Mouse (Mus musculus) brain, embryonic 14.5 days (tissue): ENCODE data around the gene Apba2.

Experiments
- CTCF ChIP-seq: fragments of 200-500 bp; IDR thresholded peaks from 2 replicates; pipeline ENCODE4 v1.5.1; 2012; ENCODE audit warnings: inconsistent platforms, mild to moderate bottlenecking, moderate library complexity, borderline replicate concordance; ENCODE audit not compliant: insufficient read depth, insufficient read length; ENCODE audit errors: extremely low read depth
- POLR2A ChIP-seq: fragments of 200-500 bp; IDR thresholded peaks from 2 replicates; pipeline ENCODE4 v1.6.1; 2012; ENCODE audit warnings: mild to moderate bottlenecking, inconsistent platforms, borderline replicate concordance; ENCODE audit not compliant: poor library complexity, insufficient read depth, insufficient read length, severe bottlenecking; ENCODE audit errors: extremely low read depth

GRCm38 (mm10) chr7:64708176-64708575 lies 206.7 kb downstream of the Apba2 start:
- TF ChIP-seq CTCF: no peak
- no peak for TF ChIP-seq POLR2A
